Mouse (Mus musculus): ENCODE results near the gene Arl10.

The Arl10 gene

DNA sequence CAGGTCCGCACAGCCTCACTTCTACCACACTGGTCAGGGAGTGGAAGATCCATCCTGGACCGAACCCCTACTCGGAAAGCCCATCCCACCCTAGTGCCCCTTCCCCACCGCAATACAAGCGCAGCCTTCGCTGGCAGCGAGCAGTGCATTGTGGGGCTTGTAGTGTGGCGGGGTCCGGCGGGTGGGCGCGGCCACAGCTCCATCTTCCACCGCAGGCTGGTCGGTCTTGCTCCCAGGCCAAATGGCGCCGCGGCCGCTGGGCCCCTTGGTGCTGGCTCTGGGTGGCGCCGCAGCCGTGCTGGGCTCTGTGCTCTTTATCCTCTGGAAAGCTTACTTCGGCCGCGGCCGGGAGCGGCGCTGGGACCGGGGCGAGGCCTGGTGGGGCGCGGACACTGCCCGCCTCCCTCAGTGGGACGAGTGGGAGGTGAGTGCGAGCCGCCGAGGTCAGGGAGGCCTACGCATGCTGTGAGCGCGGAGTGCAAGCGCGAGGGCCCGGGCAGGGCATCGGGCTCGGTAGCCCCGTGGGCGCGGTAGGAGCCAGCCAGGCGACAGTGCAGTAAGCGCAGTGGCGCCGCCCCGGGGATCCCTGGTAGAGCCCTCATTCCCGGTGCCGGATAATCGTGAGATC, at the start of gene Arl10:
Gene Arl10, plus strand, starts transcription at position 162 of the 628 bp plus-strand sequence.
- DNase-seq (ENCODE audit: low spot score in 2 of 2), result peak in 1 of 2 experiments; percentile 65

- no peak for DNase-seq (ENCODE audit: low spot score in 2 of 2)
These were observed 47.7 kb upstream of the Arl10 start for GRCm38 (mm10) chr13:54527140-54527539.

DNA sequence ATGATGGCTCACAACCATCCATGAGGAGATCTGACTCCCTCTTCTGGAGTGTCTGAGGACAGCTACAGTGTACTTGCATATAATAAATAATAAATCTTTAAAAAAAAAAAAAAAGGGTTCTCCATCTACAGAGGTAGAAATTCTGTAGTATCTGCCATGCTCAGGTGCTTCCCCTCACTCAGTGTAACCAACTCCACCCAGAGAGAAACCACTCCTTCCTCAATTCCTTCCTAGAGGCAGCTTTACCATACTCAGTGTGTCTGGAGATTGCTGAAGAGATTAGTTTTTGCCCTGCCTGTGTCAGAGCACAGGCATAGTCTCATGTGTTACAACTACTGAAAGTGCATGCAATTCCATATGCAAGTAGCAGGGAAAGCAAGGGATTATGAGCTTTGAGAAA, 42.7 kb upstream of the Arl10 start:
- no peak for DNase-seq (ENCODE audit: low spot score in 2 of 2)

DNA sequence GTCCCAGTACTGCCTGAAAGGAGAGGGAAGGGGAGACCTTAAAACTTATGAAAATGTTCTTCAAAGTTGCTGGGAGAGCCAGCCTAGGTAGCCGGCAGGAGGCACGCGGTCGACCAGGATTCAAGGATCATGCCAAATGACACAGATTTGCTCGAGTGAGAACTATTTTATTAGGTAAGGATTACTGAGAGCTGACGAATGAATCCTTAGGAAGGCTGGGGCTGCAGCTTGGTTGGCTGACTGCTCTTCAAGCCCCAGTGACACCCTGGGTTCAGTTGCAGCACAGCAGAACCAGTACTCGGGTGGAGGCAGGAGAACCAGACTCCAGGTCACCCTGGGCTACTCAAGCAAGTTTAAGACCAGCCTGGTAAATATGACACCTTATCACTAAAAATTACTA, 26.8 kb upstream of the Arl10 start:
- DNase-seq (ENCODE audit: low spot score in 2 of 2), result no peak

DNA sequence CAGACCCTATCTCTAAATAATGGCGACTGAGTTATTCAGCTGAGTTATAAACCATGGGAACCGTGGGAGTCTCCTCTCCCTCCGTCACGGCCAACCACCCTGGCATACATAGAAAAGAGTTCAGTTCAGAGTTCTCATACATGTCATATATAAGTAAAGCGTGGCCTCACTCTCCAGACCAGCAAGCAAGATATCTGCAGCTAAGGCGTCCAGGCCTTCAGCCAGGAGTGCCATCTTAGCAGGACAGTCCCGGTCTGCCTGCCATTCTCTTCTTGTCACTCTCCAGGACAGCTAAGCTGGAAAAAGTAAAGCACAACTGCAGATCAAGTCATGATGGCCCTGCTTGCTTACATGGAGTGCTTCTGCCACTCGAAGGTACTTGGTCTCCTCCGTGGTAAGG, 18.6 kb upstream of the Arl10 start:
- no peak for DNase-seq (ENCODE audit: low spot score in 2 of 2)

DNA sequence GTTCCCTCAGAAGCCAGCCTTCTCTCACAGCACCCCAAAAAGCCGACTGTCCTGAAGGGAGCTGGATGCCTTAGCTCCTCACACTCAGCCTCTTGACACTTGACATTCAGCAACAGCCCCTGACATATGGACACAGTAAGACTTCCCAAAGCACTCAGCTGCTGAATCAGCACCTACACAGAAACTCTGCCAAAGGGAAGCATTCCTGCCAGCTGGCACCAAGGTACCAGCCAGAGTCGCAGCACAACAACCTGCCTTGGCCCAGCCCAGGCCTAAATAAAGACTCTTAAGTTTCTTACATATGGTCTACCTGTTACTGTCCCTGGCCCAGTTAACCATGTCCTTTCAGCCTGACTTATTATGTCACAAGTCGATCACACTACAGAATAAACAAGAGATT, 18.0 kb upstream of the Arl10 start:
- DNase-seq (ENCODE audit: low spot score in 2 of 2), result no peak

DNA sequence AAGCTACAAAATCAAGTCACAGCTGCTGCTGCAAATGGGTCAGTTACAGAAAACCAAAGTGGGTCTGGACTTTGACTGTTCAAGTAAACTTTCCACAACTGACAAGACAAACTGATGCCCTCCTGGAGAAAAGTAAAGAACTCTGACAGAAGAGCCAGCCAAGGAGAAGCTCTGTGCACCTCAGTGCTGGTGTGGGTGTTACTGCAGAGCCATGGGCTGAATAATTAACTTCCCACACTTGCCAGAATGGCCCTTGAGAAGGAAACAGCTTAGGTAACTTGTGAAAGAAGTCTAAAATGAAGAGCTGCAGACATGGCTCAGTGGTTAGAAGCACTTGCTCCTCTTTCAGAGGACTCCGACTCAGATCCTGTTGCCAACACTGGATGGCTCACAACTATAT, 17.2 kb upstream of the Arl10 start:
- DNase-seq (ENCODE audit: low spot score in 2 of 2), result no peak

GRCm38 (mm10) chr13:54559656-54560055, 15.2 kb upstream of the Arl10 start:
- no peak for DNase-seq (ENCODE audit: low spot score in 2 of 2)

DNA sequence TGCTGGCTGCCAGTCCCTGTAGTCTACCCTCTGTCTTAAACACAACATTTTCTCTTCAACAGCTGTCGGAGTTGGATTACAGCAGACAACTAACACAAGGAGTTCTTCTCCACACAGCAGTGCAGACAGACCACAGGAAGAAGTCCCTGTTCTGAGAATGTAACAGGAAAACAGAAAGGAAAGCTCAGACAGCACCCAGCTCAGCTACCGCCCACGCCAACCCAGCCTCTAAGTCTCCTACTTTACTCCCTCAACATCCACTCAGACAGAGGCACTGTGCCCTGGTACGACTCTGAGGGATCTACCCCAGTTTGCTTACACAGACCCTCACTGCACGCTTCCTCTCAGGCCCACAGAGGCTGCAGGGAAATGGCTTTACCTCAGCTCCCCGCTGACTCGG, 14.2 kb upstream of the Arl10 start:
- peak in 1 of 2 experiments; percentile 48 for DNase-seq (ENCODE audit: low spot score in 2 of 2)

DNA sequence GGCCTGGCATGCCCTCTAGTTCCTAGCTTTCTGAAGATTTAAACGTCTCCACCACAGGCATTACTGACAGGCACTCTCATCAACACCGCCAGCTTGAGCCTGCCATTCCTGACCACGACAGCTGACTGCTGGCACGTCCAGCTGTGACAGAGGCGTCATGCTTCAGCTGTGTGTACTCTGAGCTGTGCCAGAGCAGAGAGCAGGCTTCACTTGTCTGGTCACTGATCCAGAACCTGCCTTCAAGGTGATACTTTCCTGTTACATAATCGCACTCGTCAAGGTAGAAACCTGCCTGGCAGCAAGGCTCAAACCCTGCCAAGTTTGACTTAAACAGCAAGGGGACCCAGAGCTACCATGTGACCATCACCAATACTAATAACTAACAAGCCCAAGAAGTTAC, 12.3 kb upstream of the Arl10 start:
- no peak for DNase-seq (ENCODE audit: low spot score in 2 of 2)

DNA sequence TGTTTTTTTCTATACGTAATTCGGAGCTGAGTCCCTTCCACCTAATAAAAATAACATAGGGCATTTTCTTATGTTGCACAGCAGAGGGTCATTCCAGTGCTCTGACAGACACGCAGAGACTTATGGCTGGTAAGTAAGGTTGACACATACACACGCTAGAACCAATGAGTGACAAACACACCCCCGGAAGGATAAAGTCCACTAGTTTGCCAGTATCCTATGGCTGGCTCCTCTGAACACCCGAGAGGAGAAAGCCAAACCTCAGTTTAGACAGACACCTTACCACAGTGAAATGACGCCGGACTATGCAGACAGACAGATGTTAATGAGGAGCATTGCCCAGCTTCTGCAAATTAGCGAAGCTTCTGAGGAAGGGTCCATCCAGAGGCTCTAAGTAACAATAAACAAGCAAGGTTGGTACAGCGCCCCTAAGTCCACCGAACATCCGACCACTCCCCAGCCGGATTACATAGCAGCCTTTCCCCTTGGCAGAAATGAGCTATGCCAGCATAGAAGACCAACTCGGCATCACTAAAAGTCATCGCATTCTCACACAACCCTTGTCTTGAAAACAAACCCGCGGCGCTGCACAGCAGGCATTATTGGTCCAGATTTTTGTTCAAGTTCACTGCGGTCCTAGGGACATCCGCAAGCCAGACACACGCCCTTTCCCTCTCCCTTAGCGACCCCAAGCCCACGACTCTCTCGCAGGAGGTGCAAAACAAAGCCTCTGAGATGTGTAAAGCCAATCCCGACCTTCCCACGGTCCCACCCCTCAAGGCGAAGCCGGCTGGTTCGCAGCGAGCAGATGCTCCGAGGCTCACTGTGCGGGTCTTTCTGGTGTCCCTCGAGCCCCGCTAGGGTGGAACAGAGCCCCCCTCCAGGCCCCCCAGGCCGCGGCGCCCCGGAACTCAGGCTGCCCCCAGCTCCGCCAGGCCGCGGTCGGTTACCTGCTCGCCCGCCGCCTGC, 10.3 kb upstream of the Arl10 start:
- no peak for DNase-seq (ENCODE audit: low spot score in 2 of 2)

DNA sequence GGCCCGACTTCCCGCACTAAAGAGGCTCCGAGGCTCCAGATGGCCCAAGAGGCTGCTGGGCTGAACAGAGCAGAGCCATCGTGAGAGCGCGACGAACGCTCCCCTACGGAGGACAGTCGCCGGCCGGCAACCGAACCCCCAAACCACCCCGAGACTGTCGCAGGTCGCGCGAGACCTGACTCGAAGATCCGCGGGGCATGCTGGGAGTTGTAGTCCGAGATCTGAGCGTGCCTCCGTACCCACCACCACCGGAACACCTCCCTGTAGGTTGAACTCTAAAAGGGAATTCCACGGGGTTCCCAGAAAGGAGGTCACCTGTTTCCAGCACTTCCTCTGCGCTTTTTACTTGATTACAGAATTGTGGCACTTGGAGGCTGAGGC, 9.6 kb upstream of the Arl10 start, which contains the start of gene 4833439L19Rik:
Gene 4833439L19Rik, minus strand, starts transcription at position 235 of the 381 bp plus-strand sequence.
- DNase-seq (ENCODE audit: low spot score in 2 of 2), result peak; percentile 91 to 92

GRCm38 (mm10) chr13:54565594-54566345, 9.0 kb upstream of the Arl10 start:
- no peak for DNase-seq (ENCODE audit: low spot score in 2 of 2)

GRCm38 (mm10) chr13:54568380-54568779, 6.4 kb upstream of the Arl10 start:
- DNase-seq (ENCODE audit: low spot score in 2 of 2), result no peak

DNA sequence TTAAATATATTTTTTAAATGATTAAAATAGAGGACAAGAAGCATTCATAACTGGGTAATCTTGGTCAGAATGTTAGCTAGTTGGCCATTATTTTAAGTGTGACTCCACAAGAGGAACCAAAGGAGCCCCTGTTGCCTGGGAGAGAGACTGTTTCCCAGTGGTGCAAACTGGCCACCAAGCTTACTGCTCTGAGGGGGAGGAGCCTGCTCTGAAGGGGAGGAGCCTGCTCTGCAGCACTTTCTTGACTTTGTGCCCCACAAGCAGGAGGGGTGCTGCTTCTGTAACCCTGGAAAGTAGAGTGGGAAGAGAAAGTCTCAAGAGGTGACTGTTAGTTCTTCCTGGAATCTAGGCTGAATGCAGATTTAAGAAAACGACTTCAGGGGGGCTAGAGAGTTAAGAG, 5.5 kb upstream of the Arl10 start:
- DNase-seq (ENCODE audit: low spot score in 2 of 2), result no peak

GRCm38 (mm10) chr13:54570736-54571135, 4.1 kb upstream of the Arl10 start:
- no peak for DNase-seq (ENCODE audit: low spot score in 2 of 2)

DNA sequence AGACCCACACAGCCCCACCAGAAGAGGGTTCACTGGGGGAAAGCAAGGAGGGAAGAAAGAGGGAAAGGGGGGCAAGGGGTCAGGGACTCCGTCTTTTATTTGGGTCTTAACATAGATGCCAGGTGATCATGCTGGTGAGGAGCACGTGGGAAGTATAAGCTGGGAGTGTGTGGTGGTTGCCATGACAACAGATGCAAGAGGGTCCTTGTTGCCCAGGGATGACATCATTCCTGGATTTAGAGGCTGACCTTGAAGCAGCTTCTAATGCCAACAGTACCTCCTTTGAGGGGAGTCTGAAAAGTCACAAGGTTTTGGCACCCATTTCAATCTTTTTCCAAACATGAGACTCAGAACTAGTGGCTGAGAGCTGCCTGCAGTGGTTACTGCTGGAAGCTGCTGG, 3.2 kb upstream of the Arl10 start:
- no peak for DNase-seq (ENCODE audit: low spot score in 2 of 2)

GRCm38 (mm10) chr13:54572621-54573020, 2.2 kb upstream of the Arl10 start:
- DNase-seq (ENCODE audit: low spot score in 2 of 2), result no peak

GRCm38 (mm10) chr13:54575489-54575888, 674 bp downstream of the Arl10 start:
- DNase-seq (ENCODE audit: low spot score in 2 of 2), result no peak

DNA sequence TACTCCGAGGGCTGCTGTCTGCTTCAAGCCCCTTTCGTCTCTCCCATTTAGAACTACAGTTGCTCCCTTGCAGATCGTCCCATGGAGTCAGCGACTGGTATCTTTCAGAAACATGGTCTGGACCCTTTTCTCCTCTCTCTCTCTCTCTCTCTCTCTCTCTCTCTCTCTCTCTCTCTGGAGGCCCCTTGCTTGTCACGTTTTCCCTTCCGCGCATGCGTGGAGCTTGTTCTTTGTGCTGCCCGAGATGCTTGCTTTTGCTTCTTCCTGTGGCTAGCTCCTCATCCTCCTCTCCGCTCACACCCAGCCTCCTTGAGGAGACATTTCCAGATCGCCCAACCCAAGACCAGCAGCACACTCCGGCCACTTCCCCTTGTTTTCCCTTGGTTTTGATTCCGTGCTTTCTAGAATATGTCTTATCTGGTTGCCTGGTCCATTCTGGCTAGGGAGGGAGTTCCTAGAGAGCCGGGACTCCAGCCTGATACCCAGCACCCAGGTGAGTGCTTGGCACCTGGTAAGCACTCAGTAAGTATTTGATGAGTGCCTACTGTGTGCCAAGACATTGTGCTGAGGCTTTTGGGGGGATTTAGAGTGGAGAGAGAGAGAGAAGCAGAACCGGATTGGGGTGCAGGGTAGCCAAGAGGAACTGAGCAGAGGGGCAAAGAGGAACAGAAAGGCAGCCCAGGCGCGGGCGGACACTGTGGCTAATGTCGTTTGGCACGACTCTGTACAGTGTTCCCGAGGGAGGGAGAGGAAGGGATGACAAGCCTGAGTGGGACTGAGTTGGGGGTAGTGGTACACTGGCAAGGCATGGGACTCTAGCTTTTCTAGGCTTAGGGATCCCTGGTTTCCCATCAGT, 3.1 kb downstream of the Arl10 start:
- DNase-seq (ENCODE audit: low spot score in 2 of 2), result no peak

DNA sequence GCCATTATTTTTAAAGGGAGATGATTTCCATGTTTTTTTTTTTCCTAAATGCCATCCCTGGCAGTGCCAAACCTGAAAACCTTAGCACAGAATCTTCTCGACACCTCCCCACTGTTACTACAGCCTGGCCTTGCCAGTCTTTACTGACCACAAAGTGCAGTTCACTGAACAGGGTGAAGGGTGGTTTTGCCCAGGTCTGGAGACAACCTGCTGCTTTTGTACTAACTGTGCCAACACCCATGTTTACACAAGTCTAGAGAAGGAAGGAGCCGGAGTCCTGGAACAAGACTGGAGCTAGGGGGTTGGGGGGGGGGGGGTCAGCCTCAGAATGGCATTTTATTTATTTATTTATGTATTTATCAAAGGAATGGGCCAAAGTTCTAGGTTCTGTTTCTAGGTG, 6.6 kb downstream of the Arl10 start:
- no peak for DNase-seq (ENCODE audit: low spot score in 2 of 2)

All from right cerebral cortex, postnatal 36 days (tissue).